Mouse (Mus musculus) heart, adult 8-10 months (tissue): Measurements from ENCODE around the gene Ppp2r5d. TPM values are rescaled to one million over a fixed set of nuclear protein-coding genes. Genes with fewer than 3 reads are reported as not detected.
A peak's percentile ranks its signal among the peaks of the same experiment; 100 is the strongest.

Source experiments
- DNase-seq: peaks from one replicate; pipeline ENCODE4 v3.0.0; 2022; ENCODE audit warnings: low spot score
- total RNA-seq, 4 experiments: library from RNA; stranded (reverse); gene quantifications; 2 replicates each; pipeline ENCODE4 v1.2.4; 2022

Ppp2r5d gene
- total RNA-seq, 4 experiments from 2014 or later, result 25.1 to 31.0 (median 28.6) TPM

DNA sequence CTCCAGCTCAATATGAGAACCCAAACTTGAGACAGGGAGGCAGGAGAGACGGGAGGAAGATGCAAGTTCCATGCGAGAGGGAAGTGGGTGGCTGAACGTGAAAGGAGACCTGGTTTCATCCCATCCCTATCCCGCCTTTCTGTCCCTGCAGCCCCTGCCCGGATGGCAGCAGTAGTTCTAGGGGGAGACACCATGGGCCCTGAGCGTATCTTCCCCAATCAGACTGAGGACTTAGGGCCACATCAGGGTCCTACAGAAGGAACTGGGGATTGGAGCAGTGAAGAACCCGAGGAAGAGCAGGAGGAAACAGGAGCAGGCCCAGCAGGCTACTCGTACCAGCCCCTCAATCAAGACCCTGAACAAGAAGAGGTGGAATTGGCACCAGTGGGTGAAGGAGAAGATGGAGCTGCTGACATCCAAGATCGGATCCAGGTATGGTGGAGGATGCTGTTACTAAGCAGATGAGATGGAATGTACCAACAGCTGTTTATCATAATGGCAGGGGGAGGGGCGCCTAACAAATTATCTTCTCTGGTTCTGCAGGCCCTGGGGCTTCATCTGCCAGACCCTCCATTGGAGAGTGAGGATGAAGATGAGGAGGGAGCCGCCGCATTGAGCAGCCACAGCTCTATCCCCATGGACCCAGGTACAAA is 23.3 kb downstream of the Ppp2r5d start:
- DNase-seq, result no peak

DNA sequence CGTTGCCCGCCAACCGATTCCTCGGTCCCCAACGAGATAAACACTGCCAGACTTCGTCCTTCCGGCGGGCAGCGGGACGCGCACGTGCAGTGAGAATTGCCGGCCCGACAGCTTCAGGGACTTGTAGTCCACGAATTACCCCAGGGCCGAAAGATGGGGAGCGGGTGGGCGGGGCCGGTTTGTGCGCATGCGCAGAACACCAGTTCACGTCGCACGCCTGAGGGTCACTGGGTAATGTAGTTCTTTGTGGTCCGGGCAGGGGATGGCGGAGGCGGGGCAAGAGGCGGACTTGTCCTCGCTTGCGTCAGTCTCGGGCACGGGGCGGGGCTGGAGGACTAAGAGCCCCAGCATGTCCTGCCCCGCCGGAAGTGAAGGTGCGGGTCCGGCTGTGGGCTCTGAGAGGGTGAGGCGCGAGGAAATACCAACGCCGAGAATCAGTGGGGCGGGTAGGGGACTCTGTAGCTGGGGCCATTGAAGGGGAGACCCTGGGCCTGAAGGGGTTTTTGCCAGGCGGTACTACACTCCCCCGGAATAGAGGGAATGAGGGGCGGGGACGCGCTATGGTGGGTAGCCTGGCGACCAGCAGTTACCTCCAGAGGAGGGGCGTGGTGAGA is 24.0 kb downstream of the Ppp2r5d start, which contains the start of gene Klhdc3:
Gene Klhdc3 (minus strand): TSS at position 155 of the 614 bp plus-strand sequence.
- DNase-seq, result peak; percentile 93

- peak; percentile 39 for DNase-seq
Observed at GRCm38 (mm10) chr17:46679843-46680759, 24.8 kb downstream of the Ppp2r5d start.

DNA sequence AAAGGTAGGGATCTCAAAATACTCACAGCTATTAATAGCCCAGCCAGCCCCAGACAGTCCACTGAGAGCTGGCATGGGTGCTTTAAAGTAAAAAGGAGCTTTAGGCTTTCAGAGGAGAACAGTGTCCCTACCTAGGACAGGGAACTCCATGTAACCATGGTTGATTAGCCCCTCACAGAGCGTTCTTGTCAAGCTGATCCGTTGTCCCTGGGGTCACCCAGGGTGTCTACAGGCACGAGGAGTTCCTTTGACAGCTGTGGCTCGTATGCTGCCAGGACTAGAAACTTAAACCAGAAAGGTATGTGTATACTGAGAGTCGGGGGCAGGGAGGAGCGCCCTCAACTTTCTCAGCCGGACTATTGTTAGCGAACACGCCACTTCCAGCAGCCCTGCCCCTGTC is 26.0 kb downstream of the Ppp2r5d start:
- peak; percentile 34 for DNase-seq

- DNase-seq, result no peak
Observed at GRCm38 (mm10) chr17:46678416-46678815, 26.5 kb downstream of the Ppp2r5d start, which contains the start of gene Mea1. Mea1 (plus strand) TSS chr17:46678793.

GRCm38 (mm10) chr17:46674530-46675283 is 30.2 kb downstream of the Ppp2r5d start:
- DNase-seq, result no peak

GRCm38 (mm10) chr17:46673850-46674529 is 30.9 kb downstream of the Ppp2r5d start, which contains the start of gene Rrp36:
Rrp36 (minus strand) TSS chr17:46674352.
- peak; percentile 94 for DNase-seq

DNA sequence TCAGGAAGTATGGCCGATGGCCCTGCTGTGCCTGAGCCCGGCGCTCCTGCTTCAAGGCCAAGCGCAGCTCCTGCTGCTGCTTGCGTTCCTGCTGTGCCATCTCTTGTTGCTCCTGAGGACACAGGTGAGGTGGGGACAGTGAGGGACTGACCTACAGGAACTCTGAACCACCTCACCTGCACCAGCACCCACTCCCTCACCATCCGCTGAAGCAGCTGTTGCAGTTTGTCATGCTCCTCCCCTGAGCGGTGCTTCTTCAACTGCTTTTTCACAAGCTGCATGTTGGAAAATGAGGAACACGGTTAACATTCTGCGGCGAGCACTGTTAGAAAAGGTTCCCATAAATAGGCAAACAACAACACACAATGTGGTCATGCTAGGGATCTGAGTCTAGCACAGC is 35.0 kb downstream of the Ppp2r5d start:
- DNase-seq, result no peak

- DNase-seq, result peak; percentile 37
Observed at GRCm38 (mm10) chr17:46667712-46668111, 37.2 kb downstream of the Ppp2r5d start.

- DNase-seq, result peak; percentile 44
Observed at GRCm38 (mm10) chr17:46662730-46663129, 42.2 kb downstream of the Ppp2r5d start.

- DNase-seq, result no peak
Observed at GRCm38 (mm10) chr17:46661981-46662380, 42.9 kb downstream of the Ppp2r5d start.

GRCm38 (mm10) chr17:46661351-46661750 is 43.6 kb downstream of the Ppp2r5d start:
- DNase-seq, result no peak

DNA sequence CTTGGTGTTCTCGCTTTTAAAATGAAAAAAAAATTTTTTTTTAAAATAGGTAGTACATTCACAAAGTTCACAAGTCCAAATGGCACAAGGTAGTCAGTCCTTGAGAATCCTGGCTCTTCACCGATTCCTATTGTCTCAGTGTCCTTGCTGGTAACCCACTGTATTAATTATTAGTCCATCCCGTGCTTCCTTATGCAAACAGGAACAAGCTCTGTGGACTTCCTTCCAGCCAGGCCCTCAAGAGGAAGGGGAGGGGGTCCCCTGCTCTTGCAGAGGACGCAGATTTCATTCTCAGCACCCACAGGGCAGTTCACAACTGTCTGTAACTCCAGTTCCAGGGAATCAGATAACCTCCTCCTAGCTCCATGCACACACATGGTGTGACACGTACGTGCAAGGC is 48.9 kb downstream of the Ppp2r5d start:
- DNase-seq, result no peak

GRCm38 (mm10) chr17:46651755-46652547 is 53.0 kb downstream of the Ppp2r5d start:
- no peak for DNase-seq

- DNase-seq, result no peak
Observed at GRCm38 (mm10) chr17:46651292-46651691, 53.6 kb downstream of the Ppp2r5d start.

DNA sequence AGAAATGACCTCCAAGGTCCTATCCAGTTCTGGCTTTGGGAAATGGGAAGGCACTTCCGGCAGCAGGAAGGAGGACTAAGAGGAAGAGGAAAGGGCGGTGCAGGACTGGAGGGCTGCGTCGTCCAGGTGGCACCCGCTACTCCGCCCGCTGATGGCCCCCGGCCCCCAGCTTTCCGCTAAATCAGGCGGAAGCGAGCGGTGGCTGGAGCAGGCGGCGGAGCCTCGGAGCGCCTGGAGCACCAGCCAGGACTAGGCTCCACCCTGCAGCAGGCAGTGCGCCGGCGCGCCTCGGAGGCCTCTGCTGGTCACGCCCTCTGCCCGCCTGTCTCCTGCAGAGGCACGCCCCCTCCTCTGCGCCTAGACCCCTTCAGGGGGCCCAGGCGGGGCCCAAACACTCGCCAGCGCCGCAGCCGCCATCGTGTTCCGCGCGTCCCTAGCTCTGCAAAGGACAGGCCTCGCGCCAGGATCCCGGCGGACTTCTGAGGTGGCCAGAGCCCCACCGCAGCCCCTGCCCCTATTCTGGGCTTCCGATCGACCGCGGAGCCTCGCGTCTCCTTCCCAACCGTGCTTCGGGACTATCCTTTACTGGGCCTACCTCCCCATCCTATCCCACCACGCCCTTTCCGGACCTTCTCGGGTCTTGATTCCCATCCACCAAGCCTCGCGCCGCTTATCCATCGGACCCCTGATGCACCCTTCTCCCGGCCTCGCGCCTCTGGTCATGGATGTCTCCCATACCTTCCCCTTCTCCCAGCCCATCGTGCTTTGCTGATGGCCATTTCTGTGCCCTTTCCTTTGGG is 54.5 kb downstream of the Ppp2r5d start, which contains the start of gene Cul7:
Gene Cul7 (plus strand): TSS at position 106 of the 800 bp plus-strand sequence.
- peak; percentile 88 for DNase-seq

GRCm38 (mm10) chr17:46649811-46650210 is 55.1 kb downstream of the Ppp2r5d start:
- DNase-seq, result no peak

DNA sequence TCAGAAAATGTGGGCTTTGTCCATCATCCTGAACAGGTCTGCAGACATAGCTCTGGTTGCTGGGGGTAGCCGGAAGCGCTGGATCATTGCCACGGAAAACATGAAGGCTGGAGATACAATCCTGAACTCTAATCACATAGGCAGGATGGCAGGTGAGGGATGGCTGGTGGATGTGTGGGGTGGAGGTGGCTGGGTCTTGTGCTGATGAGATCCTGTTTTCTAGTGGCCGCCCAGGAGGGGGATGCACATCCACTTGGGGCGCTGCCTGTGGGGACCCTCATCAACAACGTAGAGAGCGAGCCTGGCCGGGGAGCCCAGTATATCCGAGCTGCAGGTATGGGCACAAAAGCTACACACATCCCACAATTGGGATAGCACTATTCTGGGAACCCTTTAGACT is 56.5 kb downstream of the Ppp2r5d start:
- no peak for DNase-seq

GRCm38 (mm10) chr17:46647279-46647678 is 57.6 kb downstream of the Ppp2r5d start:
- DNase-seq, result no peak
